Mouse (Mus musculus) ovary, postnatal 14 days (tissue): ENCODE measurements around the gene Gm21958.

Source experiments
- DNase-seq: peaks from one replicate; pipeline ENCODE4 v3.0.0; 2022; ENCODE audit warnings: low spot score

Gm21958 gene

DNA sequence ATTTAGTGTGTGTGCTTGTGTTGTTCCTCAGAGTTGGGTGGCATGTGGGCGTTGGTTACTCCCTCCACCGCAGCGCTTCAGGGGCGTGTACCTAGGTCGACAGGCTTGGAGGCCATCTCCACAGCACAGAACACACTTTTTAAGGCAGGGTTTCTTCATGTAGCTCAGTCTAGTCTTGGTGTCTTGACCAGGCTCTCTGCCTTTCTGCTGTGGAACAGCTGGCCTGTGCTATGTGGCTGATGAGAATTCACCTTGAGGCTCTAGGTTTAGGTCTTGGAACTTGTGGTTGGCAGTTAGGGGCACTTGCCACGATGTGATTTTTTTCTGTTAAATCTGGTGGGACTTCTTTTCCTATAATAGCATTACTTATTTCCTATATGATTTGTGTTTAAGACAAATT, at the start of gene Gm21958:
Gene Gm21958 (minus strand): TSS at position 101 of the 400 bp plus-strand sequence.
- no peak for DNase-seq

DNA sequence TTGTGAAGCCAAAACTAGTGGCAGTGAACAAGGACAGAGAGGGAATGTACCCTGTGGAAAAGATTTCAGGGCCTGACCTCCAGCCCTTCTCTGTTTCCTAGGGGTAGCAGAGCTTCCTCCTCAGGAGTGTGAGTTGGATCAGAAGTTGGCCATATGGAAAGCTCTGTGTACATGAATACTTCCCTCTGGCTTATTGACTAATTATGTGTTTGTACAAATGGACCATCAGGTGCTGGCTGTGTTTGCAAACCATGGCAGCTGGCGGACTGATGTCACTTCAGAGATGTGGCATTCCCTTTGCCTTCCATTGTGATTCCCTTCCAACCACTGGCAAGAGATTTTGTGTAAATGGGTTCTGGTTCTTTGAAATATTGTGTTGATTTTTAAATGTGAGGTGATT, 47.1 kb upstream of the Gm21958 start:
- no peak for DNase-seq

DNA sequence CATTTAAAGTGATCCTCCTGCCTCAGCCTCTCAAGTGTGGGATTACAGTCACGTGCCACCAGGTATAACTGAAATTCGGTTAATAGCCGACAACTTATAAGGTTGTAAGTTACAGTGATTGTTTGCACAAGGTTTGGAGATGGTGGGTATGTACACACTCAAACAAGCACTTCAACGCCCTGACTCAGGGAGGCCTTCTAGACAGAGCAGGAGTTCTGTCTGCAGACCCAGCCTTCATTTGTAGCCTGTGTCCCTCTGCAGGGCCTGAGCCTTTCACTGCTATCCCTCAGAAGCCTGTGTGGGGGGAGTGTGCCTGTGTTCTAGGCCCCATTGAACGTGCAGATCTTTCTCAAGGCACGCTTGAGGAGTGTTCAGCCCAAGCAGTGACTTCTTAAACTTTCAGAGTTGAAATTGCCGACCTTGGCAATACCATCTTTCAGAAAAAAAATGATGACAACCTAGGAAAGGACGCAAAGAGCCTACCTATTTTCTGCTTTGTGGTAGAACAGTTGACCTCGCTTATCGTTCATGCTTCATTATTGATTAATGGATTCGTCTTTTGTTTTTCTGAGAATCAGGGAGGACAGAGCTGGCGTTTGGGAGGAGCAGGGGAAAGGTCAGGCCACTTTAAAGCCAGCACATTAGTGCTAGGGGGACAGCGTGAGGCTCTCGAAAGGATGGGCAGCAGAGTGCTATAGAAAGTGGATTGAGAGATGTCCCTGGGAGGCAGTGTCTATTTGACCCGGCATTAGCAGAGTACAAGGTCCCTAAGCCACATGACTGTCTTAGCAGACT, 46.4 kb upstream of the Gm21958 start:
- DNase-seq = no peak

DNA sequence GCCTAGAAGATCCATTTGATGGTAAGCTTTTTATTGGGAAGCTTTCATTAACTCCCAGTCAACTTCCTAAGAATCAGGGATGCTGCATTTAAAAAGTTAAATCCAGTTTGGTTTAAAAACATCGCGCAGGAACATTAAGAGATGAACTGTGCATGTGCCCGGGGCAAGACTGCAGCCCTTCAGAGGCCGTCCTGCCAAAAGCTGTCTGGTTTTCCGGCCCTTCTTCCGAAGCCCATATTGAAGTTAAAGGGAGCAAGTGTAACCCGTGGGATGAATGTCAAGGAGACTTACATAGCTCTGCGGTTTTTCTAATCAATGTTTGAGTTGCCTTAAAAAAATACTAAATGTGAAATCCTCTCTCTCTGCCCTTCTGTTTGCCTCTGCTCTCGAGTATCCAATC, 45.1 kb upstream of the Gm21958 start:
- no peak for DNase-seq

DNA sequence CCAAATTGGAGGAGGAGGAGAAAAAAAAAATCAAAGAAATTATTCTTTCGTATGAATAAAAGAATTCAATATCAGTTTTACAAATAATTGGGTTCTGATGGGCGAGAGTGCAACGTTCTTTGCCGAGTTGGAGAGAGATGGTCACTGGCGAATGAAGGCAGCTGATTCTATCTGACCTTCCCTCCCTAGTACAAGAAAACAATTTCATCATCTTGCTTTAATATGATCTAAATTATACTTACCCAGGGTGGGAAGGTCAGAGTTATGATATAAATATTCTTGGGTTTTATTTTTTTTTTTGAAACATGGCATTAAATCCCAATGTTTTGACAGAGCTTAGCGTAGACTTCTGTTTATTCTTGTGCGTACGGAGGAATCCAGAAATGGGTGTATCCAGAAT, 43.3 kb upstream of the Gm21958 start:
- no peak for DNase-seq

DNA sequence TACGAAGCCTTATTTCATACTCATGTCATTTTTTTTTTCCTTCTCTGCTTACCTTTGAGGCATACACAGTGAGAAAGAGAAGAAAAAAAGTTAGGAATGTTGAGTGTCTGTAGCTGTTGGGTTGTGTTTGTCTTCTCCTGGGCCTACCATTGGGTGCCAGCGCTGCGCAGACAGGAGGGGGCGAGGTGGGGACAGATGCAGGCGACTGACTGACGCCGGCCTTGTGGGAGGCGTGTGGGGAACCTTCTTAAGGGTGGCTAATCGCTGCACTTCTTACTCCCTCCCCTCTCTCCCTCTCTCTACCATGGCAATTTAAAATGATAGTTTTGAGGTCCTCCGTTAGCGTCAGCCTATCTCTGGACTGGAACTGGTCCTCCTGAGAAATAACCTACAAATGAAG, 41.9 kb upstream of the Gm21958 start:
- DNase-seq = no peak

DNA sequence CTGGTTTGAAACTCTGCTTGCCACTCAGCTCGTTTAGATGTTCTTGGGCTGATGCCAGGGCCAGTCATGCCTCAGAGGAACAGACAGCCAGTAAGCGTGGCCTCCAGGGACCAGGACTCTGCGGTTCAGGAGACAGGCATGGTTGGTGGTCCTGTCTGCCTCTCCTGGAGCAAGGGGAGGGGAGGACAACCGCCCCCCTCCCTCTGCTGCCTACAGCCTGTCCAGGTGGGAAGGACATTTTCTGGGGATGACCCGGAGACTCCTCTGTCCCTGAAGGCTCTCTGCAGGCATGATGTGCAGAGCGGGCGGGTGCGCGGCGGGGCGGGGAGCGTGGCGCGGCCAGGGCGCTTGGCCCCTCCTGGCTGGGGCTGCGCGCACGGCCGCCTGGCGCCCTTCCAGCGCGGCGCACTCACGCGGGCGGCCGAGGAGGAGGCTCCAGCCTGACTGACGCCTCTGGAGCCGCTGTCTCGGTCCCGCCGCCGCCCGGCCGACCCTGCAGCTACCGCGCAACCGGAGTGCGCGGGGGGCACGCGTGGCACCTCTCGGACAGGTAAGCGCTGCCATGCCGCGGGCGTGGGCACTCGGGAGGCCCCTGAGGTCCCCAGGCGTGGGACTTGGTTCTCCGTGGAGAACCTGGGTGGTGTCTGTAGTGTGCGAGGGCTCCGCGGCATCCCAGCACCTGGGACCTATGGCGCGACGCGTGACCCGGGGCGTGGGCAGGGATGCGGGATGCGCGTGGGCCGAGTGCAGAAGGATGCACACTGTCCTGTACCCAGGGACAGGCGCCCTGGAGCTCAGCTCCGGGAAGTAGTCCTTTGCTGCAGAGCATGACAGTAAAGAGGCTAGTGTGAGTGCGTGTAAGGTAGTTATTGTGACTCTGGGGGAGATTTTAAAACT, 41.2 kb upstream of the Gm21958 start, which contains the start of gene Smad9:
Gene Smad9 (plus strand): TSS at position 438 of the 897 bp plus-strand sequence.
- DNase-seq = peak; percentile 45

DNA sequence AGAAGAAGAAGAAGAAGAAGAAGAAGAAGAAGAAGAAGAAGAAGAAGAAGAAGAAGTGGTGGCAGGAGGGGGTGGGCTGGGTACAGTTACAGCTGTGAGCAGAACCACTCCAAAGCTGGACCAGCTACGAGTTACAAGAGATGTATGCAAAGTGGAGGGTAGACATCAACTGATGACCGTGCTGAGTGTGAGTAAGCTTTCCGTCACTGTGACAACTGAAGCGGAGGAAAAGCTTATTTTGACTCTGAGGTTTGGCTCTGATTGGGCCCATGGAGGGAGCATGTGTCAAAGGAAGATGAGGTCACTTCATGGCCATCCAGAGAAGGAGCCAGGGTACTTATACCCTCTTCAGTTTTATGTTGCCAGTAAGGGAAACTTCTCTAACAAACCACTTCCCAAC, 39.3 kb upstream of the Gm21958 start:
- DNase-seq = no peak

DNA sequence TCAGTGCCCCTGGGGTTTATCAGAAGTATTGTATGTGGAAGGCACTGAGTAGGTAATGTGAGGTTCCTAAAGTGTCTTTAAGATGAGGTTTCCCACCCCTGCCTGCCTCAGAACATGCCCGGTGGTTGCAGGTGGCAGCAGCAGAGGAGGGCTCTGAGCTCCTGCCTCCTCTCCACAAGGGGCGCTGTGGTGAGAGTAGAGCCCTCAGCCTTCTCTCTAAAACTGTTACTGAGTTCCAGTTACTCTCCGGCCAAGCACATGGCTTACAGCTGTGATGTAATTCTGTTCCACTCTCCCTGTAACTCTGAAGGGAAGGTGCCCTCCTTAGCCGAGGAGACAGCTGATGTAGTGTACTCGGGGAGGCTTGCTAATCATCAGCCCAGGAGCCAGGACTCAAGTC, 31.6 kb upstream of the Gm21958 start:
- no peak for DNase-seq

DNA sequence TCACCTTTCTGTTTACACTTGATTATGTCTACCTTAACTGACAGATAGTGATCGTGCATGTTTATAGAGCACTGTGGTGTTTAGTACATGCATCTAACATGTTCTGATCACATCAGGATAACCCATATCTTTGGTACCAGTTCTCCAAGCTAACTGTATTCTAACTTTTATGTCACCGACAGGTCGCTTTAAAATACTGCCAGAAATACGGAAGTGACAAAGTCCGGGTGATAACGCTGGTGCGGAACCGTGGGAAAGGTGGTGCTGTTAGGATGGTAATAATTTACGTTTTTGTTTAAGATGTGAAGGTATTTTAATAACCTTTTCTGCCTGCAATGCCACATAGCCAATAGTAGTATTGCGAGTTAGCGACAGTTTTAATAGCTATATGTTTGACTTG, 27.8 kb upstream of the Gm21958 start:
- DNase-seq = no peak

DNA sequence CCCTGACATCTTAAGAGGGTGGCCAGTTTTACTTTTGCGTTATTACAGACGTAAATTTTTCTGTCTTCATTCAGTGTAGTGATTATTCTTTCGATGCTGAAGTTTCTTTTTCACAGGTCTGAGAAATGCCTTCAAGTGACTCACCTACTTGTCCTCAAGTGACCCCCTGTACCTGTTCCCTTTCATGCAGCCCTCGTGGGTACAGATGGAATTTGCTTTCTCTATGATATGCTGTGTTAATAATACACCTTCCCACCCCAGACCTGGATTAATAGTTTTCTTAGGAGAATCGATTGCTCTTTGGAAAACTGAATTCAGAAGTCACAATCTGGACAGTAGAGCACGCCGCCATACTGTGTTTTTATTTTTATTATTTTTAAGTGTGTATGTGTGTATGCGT, 23.2 kb upstream of the Gm21958 start:
- DNase-seq = no peak

DNA sequence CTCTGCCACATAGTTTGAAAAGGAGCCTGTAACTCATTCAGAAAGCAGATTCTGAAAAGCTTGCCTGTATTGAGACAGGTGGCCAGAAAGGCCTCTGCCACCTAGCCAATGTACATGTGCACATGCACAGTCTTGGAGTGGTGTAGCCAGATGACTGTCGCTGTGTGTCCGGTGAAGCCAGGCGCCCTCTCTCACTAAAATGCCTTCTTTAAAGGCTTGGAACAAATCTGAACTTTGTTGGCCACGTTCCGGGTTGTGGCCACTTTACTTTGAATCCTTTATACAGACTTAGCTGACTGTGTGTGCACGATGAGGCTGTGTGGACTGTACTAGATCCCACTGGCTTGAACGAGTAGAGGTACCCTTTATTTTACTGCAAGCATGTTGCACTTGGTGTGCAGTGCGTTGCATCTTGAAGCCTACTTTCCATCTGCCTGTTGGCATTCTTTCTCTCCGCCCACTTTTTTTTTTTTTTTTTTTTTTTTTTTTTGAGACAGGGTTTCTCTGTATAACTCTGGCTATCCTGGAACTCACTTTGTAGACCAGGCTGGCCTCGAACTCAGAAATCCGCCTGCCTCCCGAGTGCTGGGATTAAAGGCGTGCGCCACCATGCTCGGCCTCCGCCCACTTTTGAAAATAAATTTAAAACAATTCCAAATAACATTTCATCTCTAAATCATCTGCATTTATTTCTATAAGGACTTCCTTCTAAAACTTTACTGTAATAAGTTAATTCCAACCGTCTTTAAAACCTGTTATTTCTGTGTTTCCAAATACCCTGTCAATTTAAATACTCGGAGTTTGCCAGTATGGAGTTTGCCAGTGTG, 22.2 kb upstream of the Gm21958 start:
- no peak for DNase-seq

DNA sequence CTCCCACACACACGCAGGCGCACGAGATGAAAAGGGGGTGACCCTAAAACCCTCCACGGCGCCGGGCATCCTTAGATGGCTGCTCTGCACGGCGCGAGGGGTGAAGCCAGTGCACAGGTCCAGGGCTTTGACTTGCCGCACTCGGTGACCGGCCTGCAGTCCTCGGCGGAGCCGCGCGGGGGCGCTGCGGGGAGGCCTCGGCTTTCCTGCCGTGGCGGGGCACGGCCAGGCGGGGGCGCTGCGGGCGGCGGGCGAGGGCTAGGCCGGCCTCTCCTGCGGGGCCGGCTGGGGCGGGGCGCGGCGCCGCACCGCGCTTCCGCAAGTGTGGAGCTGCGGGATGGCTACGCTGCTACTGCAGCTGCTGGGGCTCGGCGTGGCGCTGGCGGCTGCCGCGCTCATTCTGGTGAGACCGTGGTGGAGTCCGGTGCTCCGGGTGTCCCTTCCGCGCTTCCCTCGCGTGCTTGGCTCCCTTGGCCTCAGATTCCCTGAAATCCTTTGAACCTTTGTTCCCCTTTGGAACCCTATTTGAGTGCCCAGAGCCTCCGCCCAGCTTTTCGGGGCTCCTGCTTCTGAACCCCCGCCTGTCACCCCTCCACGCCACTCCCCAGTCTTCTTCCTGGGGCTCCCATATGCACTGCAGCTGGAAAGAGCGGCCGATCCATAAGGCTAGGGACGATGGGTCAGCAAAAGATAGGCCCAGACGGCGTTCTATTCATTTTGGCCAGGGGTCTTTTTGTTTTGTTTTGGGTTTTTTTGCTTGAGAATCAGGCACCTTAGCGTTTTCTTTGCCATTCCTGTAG, 21.3 kb upstream of the Gm21958 start, which contains the start of the genes Exosc8 and Alg5:
Gene Exosc8 (minus strand): TSS at position 147 of the 800 bp plus-strand sequence.
Gene Alg5 (plus strand): TSS at position 293 of the 800 bp plus-strand sequence.
- peak; percentile 98 for DNase-seq

DNA sequence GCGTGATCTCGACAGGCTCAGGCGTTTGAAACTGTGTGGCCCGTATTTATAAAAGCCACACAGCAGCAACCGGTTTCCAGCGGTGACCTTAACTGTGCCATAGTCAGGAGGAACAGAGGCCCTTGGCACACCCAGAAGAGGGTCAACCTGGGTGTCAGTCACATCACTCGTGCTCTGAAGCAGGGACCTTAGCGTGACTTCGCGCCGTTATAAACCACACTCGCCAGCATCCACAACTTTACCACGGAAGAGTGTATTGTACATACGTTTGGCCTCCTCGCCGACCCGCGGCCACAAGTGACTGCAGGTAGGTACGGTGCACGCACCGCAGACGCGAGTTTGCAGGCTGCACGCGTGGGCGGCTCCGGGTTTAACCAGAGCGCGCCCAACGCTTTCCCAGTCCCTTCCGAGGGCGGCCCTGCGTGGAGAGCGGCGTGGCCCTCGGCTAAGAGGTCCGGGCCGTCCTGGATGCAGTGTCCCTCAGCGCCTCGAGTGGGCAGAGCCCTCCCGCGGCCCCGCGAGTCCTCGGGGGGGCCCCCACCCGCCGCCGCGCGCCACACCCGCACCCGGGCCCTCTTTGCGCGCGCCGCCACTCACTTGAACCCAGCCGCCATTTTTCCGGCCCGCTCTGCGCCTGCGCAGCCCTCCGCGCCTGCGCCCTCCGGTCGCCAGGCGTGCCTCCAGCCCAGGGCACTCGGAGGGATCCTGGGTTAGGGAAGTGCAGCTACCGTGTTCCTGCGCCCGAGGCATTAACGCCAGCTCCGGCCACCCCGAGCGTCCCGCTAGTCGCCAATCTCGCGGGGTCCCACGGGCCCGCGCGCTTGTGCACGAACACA, 20.5 kb upstream of the Gm21958 start:
- DNase-seq = peak; percentile 92

DNA sequence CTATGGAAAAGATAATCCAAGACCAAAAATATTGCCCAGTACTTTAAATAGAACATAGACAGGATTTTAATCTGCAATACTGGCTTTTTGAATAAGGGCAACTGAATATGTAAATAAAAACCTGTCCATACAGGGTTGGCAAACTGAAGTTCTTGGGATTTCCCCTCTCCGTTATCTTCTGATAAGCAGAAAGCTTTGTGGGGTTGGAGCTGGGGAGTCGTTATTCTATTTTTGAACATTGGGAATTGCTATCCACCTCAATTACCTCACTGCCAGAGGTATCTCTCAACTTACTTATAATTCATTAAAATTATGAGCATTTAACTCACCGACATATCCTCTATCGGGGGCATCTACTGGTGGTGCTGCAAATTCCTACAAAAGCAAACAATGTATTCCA, 18.2 kb upstream of the Gm21958 start:
- no peak for DNase-seq

DNA sequence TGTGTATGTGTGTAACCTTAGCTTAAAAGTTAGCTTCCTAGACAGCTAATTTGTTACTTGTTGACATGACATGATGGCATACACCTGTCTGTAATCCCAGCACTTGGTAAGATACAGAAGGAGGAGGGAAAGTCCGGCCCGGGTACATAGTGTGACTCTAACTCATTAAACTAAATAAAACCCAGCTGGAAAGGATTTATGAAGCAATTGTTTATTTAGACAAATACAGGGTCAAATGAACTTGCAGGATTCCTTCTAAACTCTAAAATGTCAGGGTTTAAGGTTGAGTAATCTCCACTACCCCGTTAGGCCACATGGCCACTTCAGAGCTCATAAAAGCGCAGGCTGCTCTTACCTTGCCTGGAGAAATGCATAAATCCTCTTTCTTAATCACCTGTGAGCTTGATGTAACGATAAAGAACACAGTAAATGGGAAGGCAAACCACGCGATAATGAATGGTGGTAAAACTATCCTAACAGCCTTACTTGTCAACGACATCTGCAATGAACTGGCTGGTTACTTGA, 17.5 kb upstream of the Gm21958 start:
- DNase-seq = no peak

DNA sequence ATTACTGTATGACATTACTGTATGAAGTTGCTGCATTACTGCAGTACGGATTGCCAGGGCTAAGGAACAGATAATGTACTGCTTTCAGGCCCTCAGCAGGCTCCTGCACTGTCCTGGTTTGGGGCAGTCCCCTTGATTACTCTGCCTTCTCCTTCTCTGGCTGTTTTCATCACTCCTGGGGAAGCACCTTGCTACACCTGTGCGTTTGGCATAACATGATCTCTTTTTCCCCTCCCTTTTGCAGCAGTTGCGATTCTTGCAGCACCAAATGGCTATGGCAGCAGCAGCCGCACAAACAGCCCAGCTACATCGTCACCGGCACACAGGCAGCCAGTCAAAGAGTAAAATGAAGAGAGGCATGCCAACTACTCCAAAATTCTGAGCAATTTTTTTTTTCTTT, 13.9 kb upstream of the Gm21958 start:
- DNase-seq = no peak

DNA sequence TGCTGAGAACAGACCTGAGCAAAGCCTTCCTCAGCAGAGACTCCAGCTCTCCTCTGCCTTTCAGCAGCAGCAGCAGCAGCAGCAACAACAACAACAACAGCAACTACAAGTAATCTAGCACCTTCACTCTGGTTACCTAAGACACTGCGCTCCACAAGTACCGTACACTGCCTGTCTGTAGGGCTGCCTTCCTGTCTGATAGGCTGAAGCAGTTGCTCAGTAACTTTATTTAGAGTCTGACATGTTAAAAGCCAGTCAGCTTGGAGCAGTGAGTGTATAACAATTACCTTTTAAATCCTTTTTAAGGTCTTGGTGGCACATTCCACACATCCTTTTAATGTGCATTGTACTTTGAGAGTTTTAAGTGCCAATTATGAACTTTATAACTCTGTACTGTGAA, 13.4 kb upstream of the Gm21958 start:
- DNase-seq = no peak

DNA sequence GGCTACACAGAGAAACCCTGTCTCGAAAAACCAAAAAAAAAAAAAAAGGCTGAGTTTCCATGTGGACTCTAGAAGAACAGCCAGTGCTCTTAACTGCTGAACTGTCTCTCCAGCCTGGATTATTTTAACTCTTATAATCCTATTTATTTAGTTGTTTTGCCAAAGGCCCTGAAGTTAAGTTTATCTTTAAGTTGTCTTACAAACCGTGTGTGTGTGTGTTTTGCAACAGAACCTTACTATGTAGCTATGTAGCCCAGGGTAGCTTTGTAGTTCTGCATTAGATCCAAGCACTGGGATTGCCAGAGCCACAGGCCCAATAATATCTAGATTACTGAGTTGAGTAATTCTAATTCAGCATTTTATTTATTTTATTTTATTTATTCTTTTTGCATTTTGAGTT, 11.2 kb upstream of the Gm21958 start:
- no peak for DNase-seq
